Mouse (Mus musculus) cerebellum, postnatal 25 days (tissue): ENCODE measurements at regions not wholly inside any gene's neighbourhood (a gene's known extent, or its start where the extent isn't known, plus 50 kb on each side); places are given as distances from the start of the nearest gene placed in this dataset.

Source experiments
- DNase-seq, 2 experiments: peaks; one replicate each; pipeline ENCODE4 v3.0.0; 2021; ENCODE audit warnings: mixed read lengths in 2 of 2

GRCm38 (mm10) chr3:144010558-144010957 is 194.5 kb downstream of the Lmo4 start:
- DNase-seq, result no peak

GRCm38 (mm10) chr3:144007111-144007619 is 197.9 kb downstream of the Lmo4 start:
- no peak for DNase-seq

GRCm38 (mm10) chr3:143997909-143998308 is 207.1 kb downstream of the Lmo4 start:
- DNase-seq, result no peak

- no peak for DNase-seq
Observed at GRCm38 (mm10) chr3:143995045-143995444, 210.0 kb downstream of the Lmo4 start.

- DNase-seq, result no peak
Observed at GRCm38 (mm10) chr3:143988991-143989390, 216.0 kb downstream of the Lmo4 start.

- no peak for DNase-seq
Observed at GRCm38 (mm10) chr3:143988037-143988436, 217.0 kb downstream of the Lmo4 start.

GRCm38 (mm10) chr3:143986798-143987197 is 218.2 kb downstream of the Lmo4 start:
- no peak for DNase-seq

GRCm38 (mm10) chr3:143986200-143986506 is 218.9 kb downstream of the Lmo4 start:
- DNase-seq, result no peak

GRCm38 (mm10) chr3:143985349-143986199 is 219.4 kb downstream of the Lmo4 start:
- DNase-seq, result no peak

GRCm38 (mm10) chr3:143978703-143979102 is 226.3 kb downstream of the Lmo4 start:
- no peak for DNase-seq

- DNase-seq, result no peak
Observed at GRCm38 (mm10) chr3:143977886-143978447, 227.1 kb downstream of the Lmo4 start.

GRCm38 (mm10) chr3:143973582-143973981 is 231.4 kb downstream of the Lmo4 start:
- DNase-seq, result no peak

GRCm38 (mm10) chr3:143972351-143972750 is 232.7 kb downstream of the Lmo4 start:
- no peak for DNase-seq

GRCm38 (mm10) chr3:143970771-143971170 is 234.2 kb downstream of the Lmo4 start:
- DNase-seq, result no peak

- no peak for DNase-seq
Observed at GRCm38 (mm10) chr3:143955508-143955907, 249.5 kb downstream of the Lmo4 start.

GRCm38 (mm10) chr3:143954822-143955221 is 250.2 kb downstream of the Lmo4 start:
- no peak for DNase-seq

- no peak for DNase-seq
Observed at GRCm38 (mm10) chr3:143952289-143952688, 252.7 kb downstream of the Lmo4 start.

- no peak for DNase-seq
Observed at GRCm38 (mm10) chr3:143949656-143950055, 255.4 kb downstream of the Lmo4 start.

GRCm38 (mm10) chr3:143949026-143949637 is 255.9 kb downstream of the Lmo4 start:
- DNase-seq, result no peak

- no peak for DNase-seq
Observed at GRCm38 (mm10) chr3:143947938-143948267, 257.1 kb downstream of the Lmo4 start.

- no peak for DNase-seq
Observed at GRCm38 (mm10) chr3:143947079-143947937, 257.7 kb downstream of the Lmo4 start.

GRCm38 (mm10) chr3:143939068-143939709 is 265.8 kb downstream of the Lmo4 start:
- DNase-seq, result no peak

- DNase-seq, result no peak
Observed at GRCm38 (mm10) chr3:143925322-143925721, 279.7 kb downstream of the Lmo4 start.
